Mouse (Mus musculus) hindbrain, postnatal 0 days (tissue): ENCODE data around the gene Jmjd8. TPM values are rescaled to one million over a fixed set of nuclear protein-coding genes. Genes with fewer than 3 reads are reported as not detected.

ENCODE experiments used
- ATAC-seq: fragments of 200-750 bp; cut with Nextera tagmentation; 2 replicates; pipeline ENCODE4 v1.8.0; 2017; ENCODE audit warnings: mild to moderate bottlenecking, moderate TSS enrichment, moderate library complexity
- DNase-seq: peaks from one replicate; pipeline ENCODE4 v3.0.0-alpha.2; 2015; ENCODE audit warnings: low spot score
- H3K27ac ChIP-seq: fragments of 300-500 bp; sonication (generic); 2 replicates; pipeline ENCODE4 v1.5.1; 2014; ENCODE audit warnings: mild to moderate bottlenecking
- H3K27me3 ChIP-seq: fragments of 300-500 bp; sonication (generic); 2 replicates; pipeline ENCODE4 v1.6.1; 2014; ENCODE audit warnings: low read length, mixed read lengths; ENCODE audit not compliant: insufficient read depth
- H3K36me3 ChIP-seq: fragments of 300-500 bp; sonication (generic); 2 replicates; pipeline ENCODE4 v1.6.1; 2014; ENCODE audit warnings: low read length, mixed read lengths; ENCODE audit not compliant: insufficient read depth
- H3K4me1 ChIP-seq: fragments of 300-500 bp; sonication (generic); 2 replicates; pipeline ENCODE4 v1.6.1; 2014; ENCODE audit warnings: antibody characterized with exemption, low read length, mixed read lengths; ENCODE audit not compliant: insufficient read depth
- H3K4me2 ChIP-seq: fragments of 300-500 bp; sonication (generic); 2 replicates; pipeline ENCODE4 v1.6.1; 2014; ENCODE audit warnings: low read depth, mild to moderate bottlenecking, low read length, moderate library complexity, mixed read lengths
- H3K4me3 ChIP-seq: fragments of 300-500 bp; sonication (generic); 2 replicates; pipeline ENCODE4 v1.5.1; 2014; ENCODE audit warnings: low read length
- H3K9ac ChIP-seq: fragments of 300-500 bp; sonication (generic); replicated peaks from 2 replicates; pipeline ENCODE4 v1.6.1; 2014; ENCODE audit warnings: mild to moderate bottlenecking, low read length, moderate library complexity, mixed read lengths
- H3K9me3 ChIP-seq: fragments of 300-500 bp; sonication (generic); 2 replicates; pipeline ENCODE4 v1.6.1; 2016; ENCODE audit warnings: low read length, mixed read lengths
- CTCF ChIP-seq: IDR thresholded peaks from 2 replicates; pipeline ENCODE4 v1.5.1; 2016; ENCODE audit warnings: antibody characterized with exemption, control low read depth, low read depth
- WGBS: fragments of 180-500 bp; shearing (Covaris S2); extraction: QIAGEN DNeasy Blood & Tissue Kit; methylation state at CpG from one replicate; pipeline ENCODE4 v1.1.7; 2014; 5-methylcytosine and 5-hydroxymethylcytosine counted together
- polyA plus RNA-seq: library from polyadenylated mRNA; unstranded; fragments of >200 nt; fragmentation: Nextera tagmentation; extraction: Ambion mirVana; gene quantifications from 2 replicates; pipeline ENCODE4 v1.2.1, GENCODE M21; 2015
- total RNA-seq: library from RNA; depleted of rRNA; stranded (reverse); fragments of >200 nt; gene quantifications from 2 replicates; pipeline ENCODE4 v1.2.3, GENCODE M21; 2014

Jmjd8 gene
- total and polyA plus RNA-seq, 2 experiments from 2014 or later, result 38.6 to 61.0 TPM

DNA sequence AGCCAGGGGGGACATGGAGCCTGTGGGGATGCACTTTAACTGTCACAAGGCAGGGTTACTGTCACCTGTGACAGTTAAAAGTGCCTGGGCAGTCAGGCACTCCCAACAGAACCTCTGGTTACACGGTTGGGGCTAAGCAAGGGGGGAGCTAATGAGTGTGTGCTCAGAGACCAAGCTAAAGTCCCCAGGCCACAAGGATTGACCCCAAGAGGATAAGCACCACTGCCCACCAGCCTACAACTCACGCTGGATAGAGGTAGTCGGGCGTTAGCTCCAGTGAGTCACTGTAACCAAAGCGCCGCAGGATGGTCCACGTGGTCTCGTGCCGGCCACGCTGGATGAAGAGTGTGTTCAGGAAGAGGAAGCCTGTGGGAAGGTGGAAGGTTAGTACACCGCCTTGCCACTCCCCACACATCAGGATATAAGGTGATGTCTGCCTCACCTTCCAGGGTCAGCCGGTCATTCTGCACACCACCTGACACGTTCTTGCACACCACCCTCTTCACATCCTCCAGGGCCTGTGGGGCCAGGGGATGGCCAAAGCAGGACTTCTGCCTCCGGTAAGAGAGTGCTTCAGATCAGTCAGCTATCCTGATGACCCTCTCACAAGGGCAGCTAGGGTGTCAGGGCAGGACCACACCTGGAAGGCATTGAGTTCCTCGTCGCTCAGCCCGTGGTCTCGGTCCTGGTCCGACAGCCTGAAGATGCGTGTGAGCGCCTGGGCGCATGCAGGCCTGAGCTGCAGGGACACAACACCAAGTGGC lies 12.6 kb downstream of the Jmjd8 start, which contains the start of gene Gm20683:
TSS of gene Gm20683 (minus strand) at position 647 of the 764 bp plus-strand sequence.
- H3K9ac ChIP-seq, result no peak within 1 kb of the TSS
- peaks cover 37% of the 10 kb centered on the region for H3K36me3 ChIP-seq
- no peak within 1 kb of the TSS for H3K4me3 ChIP-seq
- no peak for TF ChIP-seq CTCF
- no peak for ATAC-seq
- 94% methylated on average over 22 of the region's 22 CpGs for WGBS
- peaks cover 19% of the 10 kb centered on the region for H3K4me1 ChIP-seq
- H3K9me3 ChIP-seq, result no peaks in the 10 kb centered on the region
- no peak for DNase-seq
- H3K27me3 ChIP-seq, result no peaks in the 10 kb centered on the region
- H3K4me2 ChIP-seq, result no peak within 1 kb of the TSS
- no peak within 1 kb of the TSS for H3K27ac ChIP-seq

- WGBS, result 74% methylated on average over 3 of the region's 3 CpGs
These were observed 13.8 kb downstream of the Jmjd8 start for GRCm38 (mm10) chr17:25842509-25842908.

GRCm38 (mm10) chr17:25843122-25843521 lies 14.5 kb downstream of the Jmjd8 start:
- Histone ChIP-seq H3K4me3 (peak overlapping the region; percentile 83), H3K4me2 (peak overlapping the region; percentile 67), H3K27me3 (no peaks in the 10 kb centered on the region), H3K9me3 (no peaks in the 10 kb centered on the region), H3K27ac (no peak overlapping the region), H3K36me3 (peaks cover 37% of the 10 kb centered on the region), H3K4me1 (peaks cover 7% of the 10 kb centered on the region; the same call in 1 of the 2 replicates), H3K9ac (peak overlapping the region; percentile 75)
- no peak for TF ChIP-seq CTCF
- no peak for ATAC-seq
- DNase-seq, result no peak
- 91% methylated on average over 4 of the region's 4 CpGs for WGBS

More at GRCm38 (mm10) chr17:25842509-25842908, 13.8 kb downstream of the Jmjd8 start:
- Histone ChIP-seq H3K4me1 (peaks cover 11% of the 10 kb centered on the region), H3K27ac (no peak overlapping the region), H3K4me2 (no peak overlapping the region), H3K9ac (no peak overlapping the region), H3K36me3 (peaks cover 37% of the 10 kb centered on the region), H3K4me3 (no peak overlapping the region), H3K9me3 (no peaks in the 10 kb centered on the region), H3K27me3 (no peaks in the 10 kb centered on the region)
- ATAC-seq, result no peak
- no peak for TF ChIP-seq CTCF
- DNase-seq, result no peak

DNA sequence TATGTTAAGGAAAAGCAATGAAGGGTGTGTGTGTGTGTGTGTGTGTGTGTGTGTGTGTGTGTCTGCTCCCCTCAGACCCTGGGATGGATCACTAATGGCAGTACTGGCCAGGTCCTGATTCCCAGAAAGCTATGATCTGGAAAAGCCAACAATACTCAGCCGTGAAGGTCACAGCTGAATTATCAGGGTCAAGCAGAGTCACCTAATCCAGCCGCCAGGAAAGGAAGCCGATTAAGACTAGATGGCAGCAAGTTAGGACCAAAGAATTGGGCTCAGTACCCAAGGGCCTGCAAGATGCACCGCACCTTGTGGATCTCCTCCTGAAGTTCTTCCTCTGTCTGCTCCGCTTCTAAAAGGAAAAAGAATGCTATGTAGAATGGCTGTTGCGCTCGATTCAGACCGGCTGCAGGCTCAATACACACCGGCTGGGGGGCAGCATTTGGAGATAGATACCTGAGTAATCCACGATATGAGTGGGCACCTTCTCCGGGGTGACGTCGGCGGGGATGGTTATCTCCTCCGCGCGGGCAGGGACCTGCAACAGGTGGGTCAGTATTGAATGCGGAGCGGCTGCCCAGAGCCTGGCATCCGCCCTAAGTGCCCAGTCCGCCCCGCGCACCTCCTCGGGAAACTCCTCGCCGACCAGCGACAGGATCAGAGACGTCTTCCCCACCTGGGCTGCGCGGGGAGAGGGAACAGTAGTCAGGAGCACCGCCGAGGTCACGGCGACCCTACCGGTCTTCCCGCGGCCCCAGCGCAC lies 15.1 kb downstream of the Jmjd8 start:
- no peak for TF ChIP-seq CTCF
- ATAC-seq (no peak), DNase-seq (peak; percentile 32)
- WGBS, result 3% methylated on average over 37 of the region's 38 CpGs
- no peaks in the 10 kb centered on the region for H3K27me3 ChIP-seq
- H3K9me3 ChIP-seq, result no peaks in the 10 kb centered on the region
- peak overlapping the region; percentile 75 for H3K9ac ChIP-seq
- peak overlapping the region; percentile 83 for H3K4me3 ChIP-seq
- H3K36me3 ChIP-seq, result peaks cover 36% of the 10 kb centered on the region
- peak overlapping the region; percentile 83 for H3K27ac ChIP-seq
- peak overlapping the region; percentile 67 for H3K4me2 ChIP-seq
- peaks cover 7% of the 10 kb centered on the region; the same call in 1 of the 2 replicates for H3K4me1 ChIP-seq

DNA sequence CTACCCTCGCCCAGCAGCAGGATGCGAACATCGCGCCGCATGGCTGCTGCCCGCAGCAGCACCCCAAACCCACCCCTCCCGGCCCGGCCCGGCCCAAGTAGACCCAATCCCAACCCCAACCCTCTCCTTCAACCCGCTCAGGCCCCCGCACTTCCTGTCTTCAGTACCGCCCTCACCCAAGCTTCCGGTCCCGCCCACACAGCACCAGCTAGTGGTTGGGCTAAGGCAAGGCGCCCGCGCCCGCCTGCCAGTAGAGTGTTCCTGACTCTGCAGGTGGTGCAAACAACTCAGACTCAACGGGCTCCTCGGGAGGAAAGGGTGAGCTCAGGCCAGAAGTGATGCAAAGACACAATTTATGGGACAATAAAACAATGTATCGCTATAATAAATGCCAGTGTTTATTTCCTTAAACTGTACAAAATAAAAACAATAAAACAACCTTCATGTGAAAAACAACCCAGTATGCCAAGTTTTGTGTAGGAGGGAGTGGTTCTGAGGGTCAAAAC lies 15.8 kb downstream of the Jmjd8 start, which contains the start of gene Rhot2:
TSS of gene Rhot2 (minus strand) at position 456 of the 506 bp plus-strand sequence.
- 2% methylated on average over 17 of the region's 21 CpGs for WGBS
- Histone ChIP-seq H3K4me1 (peaks cover 7% of the 10 kb centered on the region; the same call in 1 of the 2 replicates), H3K4me2 (peak within 1 kb of the TSS; percentile 67), H3K9me3 (no peaks in the 10 kb centered on the region), H3K4me3 (peak within 1 kb of the TSS; percentile 83), H3K27me3 (no peaks in the 10 kb centered on the region), H3K36me3 (peaks cover 30% of the 10 kb centered on the region), H3K9ac (peak within 1 kb of the TSS; percentile 75), H3K27ac (peak within 1 kb of the TSS; percentile 83)
- peak; percentile 82 for TF ChIP-seq CTCF
- ATAC-seq, result peak; percentile 95
- DNase-seq, result peak; percentile 96

GRCm38 (mm10) chr17:25860229-25860628 lies 31.6 kb downstream of the Jmjd8 start:
- WGBS, result 93% methylated on average over 6 of the region's 6 CpGs
- H3K9ac ChIP-seq, result peak overlapping the region; percentile 72

More at GRCm38 (mm10) chr17:25860229-25860628, 31.6 kb downstream of the Jmjd8 start:
- Histone ChIP-seq H3K27me3 (no peaks in the 10 kb centered on the region), H3K4me2 (peak overlapping the region; percentile 82), H3K27ac (no peak overlapping the region), H3K4me1 (peaks cover 11% of the 10 kb centered on the region), H3K4me3 (no peak overlapping the region), H3K36me3 (peaks cover 5% of the 10 kb centered on the region; the same call in 1 of the 2 replicates), H3K9me3 (no peaks in the 10 kb centered on the region)
- TF ChIP-seq CTCF, result no peak
- no peak for ATAC-seq
- no peak for DNase-seq
